Mouse (Mus musculus) embryonic facial prominence, embryonic 11.5 days (tissue): ENCODE results near the gene Hmgn2. TPM values are rescaled to one million over a fixed set of nuclear protein-coding genes. Genes with fewer than 3 reads are reported as not detected.
"Not testable (repeated sequence)": the region's sequence is repeated elsewhere in the genome, so short reads cannot be mapped to it uniquely, and the experiment has no call there.

Experiments used
- ATAC-seq: fragments of 200-750 bp; cut with Nextera tagmentation; replicated peaks from 2 replicates; pipeline ENCODE4 v1.8.0; 2017; ENCODE audit warnings: low read depth; ENCODE audit not compliant: insufficient number of reproducible peaks, low FRiP score, low TSS enrichment
- DNase-seq: peaks from one replicate; pipeline ENCODE4 v3.0.0-alpha.2; 2015; ENCODE audit warnings: low spot score
- H3K27ac ChIP-seq: fragments of 300-500 bp; sonication (generic); replicated peaks from 2 replicates; pipeline ENCODE4 v1.5.1; 2014; ENCODE audit warnings: mild to moderate bottlenecking, low read depth, low read length, control low read depth
- H3K27me3 ChIP-seq: fragments of 300-500 bp; sonication (generic); 2 replicates; pipeline ENCODE4 v1.6.1; 2014; ENCODE audit warnings: mild to moderate bottlenecking, low read length, moderate library complexity, mixed read lengths; ENCODE audit not compliant: control insufficient read depth, insufficient read depth
- H3K36me3 ChIP-seq: fragments of 300-500 bp; sonication (generic); replicated peaks from 2 replicates; pipeline ENCODE4 v1.6.1; 2014; ENCODE audit warnings: low read depth, mild to moderate bottlenecking, low read length, moderate library complexity, mixed read lengths; ENCODE audit not compliant: control insufficient read depth, insufficient read depth
- H3K4me1 ChIP-seq: fragments of 300-500 bp; sonication (generic); 2 replicates; pipeline ENCODE4 v1.6.1; 2014; ENCODE audit warnings: low read length, mixed read lengths; ENCODE audit not compliant: control insufficient read depth, insufficient read depth
- H3K4me2 ChIP-seq: fragments of 300-500 bp; sonication (generic); 2 replicates; pipeline ENCODE4 v1.6.1; 2014; ENCODE audit warnings: low read depth, mild to moderate bottlenecking, control low read depth, low read length, moderate library complexity
- H3K4me3 ChIP-seq: fragments of 300-500 bp; sonication (generic); 2 replicates; pipeline ENCODE4 v1.5.1; 2014; ENCODE audit warnings: low read depth, low read length, control low read depth
- H3K9ac ChIP-seq: fragments of 300-500 bp; sonication (generic); replicated peaks from 2 replicates; pipeline ENCODE4 v1.6.1; 2014; ENCODE audit warnings: mild to moderate bottlenecking, control low read depth, low read length
- H3K9me3 ChIP-seq: fragments of 300-500 bp; sonication (generic); replicated peaks from 2 replicates; pipeline ENCODE4 v1.6.1; 2016; ENCODE audit warnings: mild to moderate bottlenecking, low read length, inconsistent platforms, mixed read lengths; ENCODE audit not compliant: control insufficient read depth
- WGBS: fragments of 180-500 bp; shearing (Covaris S2); extraction: QIAGEN DNeasy Blood & Tissue Kit; methylation state at CpG from one replicate; pipeline ENCODE4 v1.1.7; 2014; 5-methylcytosine and 5-hydroxymethylcytosine counted together
- polyA plus RNA-seq: library from polyadenylated mRNA; unstranded; fragments of >200 nt; fragmentation: Nextera tagmentation; extraction: Ambion mirVana; gene quantifications from 2 replicates; pipeline ENCODE4 v1.2.1, GENCODE M21; 2014

Hmgn2 gene
- polyA plus RNA-seq, 1 experiment from 2014 or later: 3,970 TPM

GRCm38 (mm10) chr4:133929278-133929670 is 39.2 kb downstream of the Hmgn2 start:
- Histone ChIP-seq H3K36me3 (no peaks in the 10 kb centered on the region), H3K4me3 (no peak overlapping the region), H3K9me3 (no peaks in the 10 kb centered on the region), H3K27me3 (no peaks in the 10 kb centered on the region), H3K9ac (no peak overlapping the region), H3K4me1 (0 out of 2 replicates have a peak, but pooled peaks cover 3% of the 10 kb centered on the region), H3K4me2 (no peak overlapping the region), H3K27ac (no peak overlapping the region)
- WGBS: 43% methylated on average over 7 of the region's 7 CpGs
- DNase-seq: no peak
- no peak for ATAC-seq

- ATAC-seq (no peak), DNase-seq (peak; percentile 38)
- Histone ChIP-seq H3K36me3 (no peaks in the 10 kb centered on the region), H3K27me3 (no peaks in the 10 kb centered on the region), H3K4me2 (no peak overlapping the region), H3K4me1 (0 out of 2 replicates have a peak, but pooled peaks cover 3% of the 10 kb centered on the region), H3K4me3 (no peak overlapping the region), H3K9me3 (no peaks in the 10 kb centered on the region), H3K9ac (no peak overlapping the region), H3K27ac (no peak overlapping the region)
- 36% methylated on average over 15 of the region's 15 CpGs for WGBS
These were observed 39.7 kb downstream of the Hmgn2 start for GRCm38 (mm10) chr4:133928576-133929277.

GRCm38 (mm10) chr4:133925204-133925603 is 43.2 kb downstream of the Hmgn2 start:
- no peak overlapping the region for H3K4me2 ChIP-seq
- no peak overlapping the region for H3K4me3 ChIP-seq
- H3K9ac ChIP-seq: no peak overlapping the region
- no peaks in the 10 kb centered on the region for H3K36me3 ChIP-seq
- DNase-seq (no peak), ATAC-seq (no peak)
- H3K4me1 ChIP-seq: 0 out of 2 replicates have a peak, but pooled peaks cover 3% of the 10 kb centered on the region
- no peaks in the 10 kb centered on the region for H3K27me3 ChIP-seq
- 80% methylated on average over 4 of the region's 4 CpGs for WGBS
- H3K9me3 ChIP-seq: no peaks in the 10 kb centered on the region
- no peak overlapping the region for H3K27ac ChIP-seq

GRCm38 (mm10) chr4:133923743-133924142 is 44.7 kb downstream of the Hmgn2 start:
- no peaks in the 10 kb centered on the region for H3K9me3 ChIP-seq
- no peak overlapping the region for H3K27ac ChIP-seq
- no peak overlapping the region for H3K9ac ChIP-seq
- H3K27me3 ChIP-seq: no peaks in the 10 kb centered on the region
- no peak overlapping the region for H3K4me2 ChIP-seq
- no peaks in the 10 kb centered on the region for H3K36me3 ChIP-seq
- H3K4me3 ChIP-seq: no peak overlapping the region
- 92% methylated on average over 5 of the region's 5 CpGs for WGBS
- ATAC-seq (no peak), DNase-seq (no peak)
- 0 out of 2 replicates have a peak, but pooled peaks cover 3% of the 10 kb centered on the region for H3K4me1 ChIP-seq

GRCm38 (mm10) chr4:133918093-133918825 is 50.2 kb downstream of the Hmgn2 start:
- not testable (repeated sequence) for H3K27ac ChIP-seq, H3K9me3 ChIP-seq, ATAC-seq, H3K4me1 ChIP-seq, H3K9ac ChIP-seq, H3K36me3 ChIP-seq, H3K4me3 ChIP-seq, H3K27me3 ChIP-seq, DNase-seq, H3K4me2 ChIP-seq
- 82% methylated on average over 15 of the region's 23 CpGs for WGBS

Other genes with a start within 250 kb of the Hmgn2 start
- gene Arid1a, start 211.9 kb downstream of the Hmgn2 start, polyA plus RNA-seq: 32.6 and 36.3 TPM in 2 replicates
- 34.9 and 39.1 TPM in 2 replicates for gene Rps6ka1, start 80.9 kb downstream of the Hmgn2 start, polyA plus RNA-seq
- 38.1 and 46.1 TPM in 2 replicates for gene Dhdds, start 32.3 kb upstream of the Hmgn2 start, polyA plus RNA-seq
- 0.49 and 2.2 TPM in 2 replicates for gene Lin28a, start 50.2 kb upstream of the Hmgn2 start, polyA plus RNA-seq
- not detected in 2 replicates for gene Zfp683, start 85.2 kb upstream of the Hmgn2 start, polyA plus RNA-seq
- gene Crybg2, start 92.2 kb upstream of the Hmgn2 start, polyA plus RNA-seq: 1.8 and 3.6 TPM in 2 replicates
- 5.2 and 5.4 TPM in 2 replicates for gene Cd52, start 126.4 kb upstream of the Hmgn2 start, polyA plus RNA-seq
- 5.7 and 6.0 TPM in 2 replicates for gene Ubxn11, start 133.9 kb upstream of the Hmgn2 start, polyA plus RNA-seq
- gene Sh3bgrl3, start 160.1 kb upstream of the Hmgn2 start, polyA plus RNA-seq: 316 TPM in 2 replicates
- gene Cep85, start 218.5 kb upstream of the Hmgn2 start, polyA plus RNA-seq: 27.5 and 29.4 TPM in 2 replicates
- gene Gm7534, start 234.4 kb upstream of the Hmgn2 start, polyA plus RNA-seq: 0.14 TPM in 2 replicates